Mouse (Mus musculus): ENCODE data around the gene Vasp.

- TF ChIP-seq MYB (IDR thresholded peaks at IDR 0.05; ENCODE audit: low read depth, low read length), result no peak
- no peak for TF ChIP-seq EP300 (IDR thresholded peaks at IDR 0.05; ENCODE audit: low read depth in 1 of 2, low read length in 2 of 2)
- no peak for TF ChIP-seq GABPA (IDR thresholded peaks at IDR 0.05; ENCODE audit: low read depth, low read length)
- TF ChIP-seq USF1 (IDR thresholded peaks at IDR 0.05; ENCODE audit: low read depth, low read length), result no peak
- TF ChIP-seq POLR2A (IDR thresholded peaks at IDR 0.05; ENCODE audit: control insufficient read depth in 1 of 2, insufficient read depth in 1 of 2, low read depth in 1 of 2, low read length in 2 of 2, poor library complexity in 1 of 2), result no peak
- no peak for TF ChIP-seq UBTF (IDR thresholded peaks at IDR 0.05; ENCODE audit: borderline replicate concordance, insufficient read depth, low read depth, low read length)
- no peak for TF ChIP-seq CTCF (IDR thresholded peaks at IDR 0.05 in 2 of 3, conservative IDR thresholded peaks at IDR 0.05 in 1 of 3; ENCODE audit: control insufficient read depth in 1 of 3, insufficient read depth in 1 of 3, low read depth in 2 of 3, low read length in 3 of 3, poor library complexity in 1 of 3, severe bottlenecking in 1 of 3)
- no peak for TF ChIP-seq BHLHE40 (IDR thresholded peaks at IDR 0.05; ENCODE audit: borderline replicate concordance, low read depth, low read length)
- TF ChIP-seq TAL1 (IDR thresholded peaks at IDR 0.05; ENCODE audit: low read length), result no peak
- TF ChIP-seq RAD21 (IDR thresholded peaks at IDR 0.05; ENCODE audit: low read depth, low read length), result no peak
- TF ChIP-seq SMC3 (IDR thresholded peaks at IDR 0.05; ENCODE audit: low read depth, low read length), result no peak
Measured at GRCm38 (mm10) chr7:19318201-19318600, 46.6 kb upstream of the Vasp start.
